Mouse (Mus musculus) heart, postnatal 0 days (tissue): Measurements from ENCODE around the gene Ddx27.

Experiments used
- CTCF ChIP-seq: IDR thresholded peaks from 2 replicates; pipeline ENCODE4 v1.5.1; 2016; ENCODE audit warnings: antibody characterized with exemption, control low read depth, low read depth
- EP300 ChIP-seq: IDR thresholded peaks from 2 replicates; pipeline ENCODE4 v1.6.1; 2016; ENCODE audit warnings: antibody characterized with exemption, low read depth

GRCm38 (mm10) chr2:166996533-166996894, 18.5 kb upstream of the Ddx27 start:
- TF ChIP-seq CTCF (no peak), EP300 (no peak)
